Mouse (Mus musculus) CH12.LX (cell line): ENCODE data around the gene AU021092. TPM values are rescaled to one million over a fixed set of nuclear protein-coding genes. Genes with fewer than 3 reads are reported as not detected.

Experiments used
- DNase-seq: peaks from one replicate; pipeline ENCODE4 v3.0.0-alpha.2; 2013; ENCODE audit errors: extremely low read depth
- H3K27ac ChIP-seq: 2 replicates; pipeline ENCODE4 v1.5.1; 2012; ENCODE audit warnings: low read depth, mild to moderate bottlenecking, control low read depth, moderate library complexity; ENCODE audit not compliant: insufficient read depth
- H3K27me3 ChIP-seq: replicated peaks from 2 replicates; pipeline ENCODE3; 2012; ENCODE audit warnings: inconsistent platforms
- H3K36me3 ChIP-seq, 2 experiments: replicated peaks in 1 of 2; 2 replicates each; pipeline versions ENCODE3 to v1.6.1; 2012; ENCODE audit warnings: inconsistent platforms in 1 of 2, low read length in 1 of 2, mild to moderate bottlenecking in 1 of 2, mixed read lengths in 1 of 2, moderate library complexity in 1 of 2; ENCODE audit not compliant: control insufficient read depth in 1 of 2, insufficient read depth in 1 of 2
- H3K4me1 ChIP-seq, 2 experiments: 2 replicates each; pipeline ENCODE4 v1.6.1; 2012; ENCODE audit warnings: inconsistent platforms in 1 of 2, moderate library complexity in 1 of 2; ENCODE audit not compliant: insufficient read depth in 2 of 2, control insufficient read depth in 1 of 2
- H3K4me2 ChIP-seq: 2 replicates; pipeline ENCODE4 v1.6.1; 2012; ENCODE audit warnings: low read depth, mild to moderate bottlenecking, control low read depth; ENCODE audit not compliant: poor library complexity, insufficient read depth, severe bottlenecking
- H3K4me3 ChIP-seq, 3 experiments: fragments of 150-350 bp in 1 of 3; sonication (generic) in 1 of 3; replicated peaks in 1 of 3; 2 replicates each; pipeline versions ENCODE3 to v1.5.1; 2011 to 2012; ENCODE audit warnings: low read depth in 2 of 3, low read length in 2 of 3, mild to moderate bottlenecking in 2 of 3, moderate library complexity in 2 of 3, control low read depth in 1 of 3, improper control_type of control experiment in 1 of 3, inconsistent platforms in 1 of 3, mixed read lengths in 1 of 3; ENCODE audit not compliant: poor library complexity in 1 of 3
- H3K79me2 ChIP-seq: replicated peaks from 2 replicates; pipeline ENCODE4 v1.6.1; 2012; ENCODE audit warnings: mild to moderate bottlenecking, moderate library complexity; ENCODE audit not compliant: control insufficient read depth, poor library complexity, insufficient read depth, severe bottlenecking; ENCODE audit errors: extremely low read depth
- H3K9ac ChIP-seq: 2 replicates; pipeline ENCODE4 v1.6.1; 2012; ENCODE audit warnings: low read depth, mild to moderate bottlenecking, control low read depth, moderate library complexity; ENCODE audit not compliant: insufficient read depth
- H3K9me3 ChIP-seq: replicated peaks from 2 replicates; pipeline ENCODE3; 2012; ENCODE audit warnings: low read length, inconsistent platforms, mixed read lengths
- BHLHE40 ChIP-seq: IDR thresholded peaks from 2 replicates; pipeline ENCODE4 v1.6.1; 2011; ENCODE audit warnings: mild to moderate bottlenecking, low read depth, low read length, improper control_type of control experiment
- CHD2 ChIP-seq: IDR thresholded peaks from 2 replicates; pipeline ENCODE4 v1.6.1; 2011; ENCODE audit warnings: low read length, improper control_type of control experiment
- CTCF ChIP-seq, 2 experiments: IDR thresholded peaks in 1 of 2; conservative IDR thresholded peaks in 1 of 2; 2 replicates each; pipeline ENCODE4 v1.5.1; 2011 to 2012; ENCODE audit warnings: low read depth in 2 of 2, low read length in 2 of 2, improper control_type of control experiment in 1 of 2, inconsistent platforms in 1 of 2, mild to moderate bottlenecking in 1 of 2, moderate library complexity in 1 of 2
- IRF4 ChIP-seq: IDR thresholded peaks from 2 replicates; pipeline ENCODE4 v1.6.1; 2014; ENCODE audit warnings: low read depth, mild to moderate bottlenecking, inconsistent platforms, low read length, improper control_type of control experiment
- MAX ChIP-seq: IDR thresholded peaks from 2 replicates; pipeline ENCODE4 v1.6.1; 2011; ENCODE audit warnings: low read length, improper control_type of control experiment
- MEF2A ChIP-seq: IDR thresholded peaks from 2 replicates; pipeline ENCODE4 v1.6.1; 2014; ENCODE audit warnings: low read depth, mild to moderate bottlenecking, inconsistent platforms, low read length, improper control_type of control experiment, borderline replicate concordance
- POLR2A ChIP-seq: IDR thresholded peaks from 2 replicates; pipeline ENCODE4 v1.6.1; 2011; ENCODE audit warnings: low read depth, mild to moderate bottlenecking, improper control_type of control experiment, low read length
- SMC3 ChIP-seq: IDR thresholded peaks from 2 replicates; pipeline ENCODE4 v1.6.1; 2011; ENCODE audit warnings: low read depth, low read length, improper control_type of control experiment
- UBTF ChIP-seq: IDR thresholded peaks from 2 replicates; pipeline ENCODE4 v1.6.1; 2012; ENCODE audit warnings: low read depth, mild to moderate bottlenecking, inconsistent platforms, low read length, improper control_type of control experiment, moderate library complexity
- ZNF384 ChIP-seq: IDR thresholded peaks from 2 replicates; pipeline ENCODE4 v1.6.1; 2012; ENCODE audit warnings: low read depth, low read length, improper control_type of control experiment, inconsistent platforms
- dilution Hi-C: fragments of 300-500 bp; cut with MboI; formaldehyde crosslinking; loops from 2 replicates; pipeline ENCODE4 v1.14.3; 2020; ENCODE audit warnings: low sequenced_read_pairs; ENCODE audit not compliant: extremely low pct_unique_long_range_greater_than_20kb, extremely low pct_ligation_motif_present
- in situ Hi-C: fragments of 300-500 bp; cut with MboI; formaldehyde crosslinking; loops from 3 replicates; pipeline ENCODE4 v1.14.3; 2019; ENCODE audit warnings: low sequenced_read_pairs, low pct_ligation_motif_present, low pct_unique_long_range_greater_than_20kb, mixed read lengths
- polyA plus RNA-seq: library from polyadenylated mRNA; unstranded; fragments of >175 nt; gene quantifications from 2 replicates; pipeline ENCODE4 v1.2.1, GENCODE M21; 2012; ENCODE audit warnings: low read depth; ENCODE audit not compliant: insufficient read length
- total RNA-seq, 2 experiments: library from RNA; depleted of rRNA; stranded (reverse); fragments of 300-350 nt in 1 of 2; fragments of >200 nt in 1 of 2; gene quantifications; 2 replicates each; pipeline ENCODE4 v1.2.3; 2012 to 2014

The AU021092 gene
- total and polyA plus RNA-seq, 3 experiments = not detected

GRCm38 (mm10) chr16:5164327-5164726, 57.8 kb downstream of the AU021092 start:
- no peaks in the 10 kb centered on the region for H3K79me2 ChIP-seq
- H3K27me3 ChIP-seq = peaks cover 28% of the 10 kb centered on the region
- peak overlapping the region in 2 of 3 experiments; percentile 3 to 31 for H3K4me3 ChIP-seq
- TF ChIP-seq CTCF (conservative IDR thresholded peaks at IDR 0.05 in 1 of 2, IDR thresholded peaks at IDR 0.05 in 1 of 2; ENCODE audit: low read depth in 2 of 2, low read length in 2 of 2) (no peak), POLR2A (no peak), IRF4 (peak; percentile 65; the same call in 1 of the 2 replicates), SMC3 (no peak), BHLHE40 (peak; percentile 98), MAX (0 out of 2 replicates have a peak, but pooled peaks have one; percentile 12), MEF2A (peak; percentile 91), UBTF (no peak), ZNF384 (peak; percentile 40; the same call in 1 of the 2 replicates), CHD2 (no peak)
- peaks cover 5 to 19% of the 10 kb centered on the region in 2 experiments; a peak in 3 of 4 replicates for H3K4me1 ChIP-seq
- dilution Hi-C loops (no loop called here), in situ Hi-C loops (no loop called here)
- H3K9me3 ChIP-seq = no peaks in the 10 kb centered on the region
- peak overlapping the region; percentile 72 for H3K4me2 ChIP-seq
- H3K9ac ChIP-seq = peak overlapping the region; percentile 25; the same call in 1 of the 2 replicates
- H3K36me3 ChIP-seq = no peaks in the 10 kb centered on the region
- DNase-seq = peak; percentile 45
- no peak overlapping the region for H3K27ac ChIP-seq

Other genes starting within 250 kb of the AU021092 start
- not detected in 2 replicates for gene Sept12, start 224.4 kb downstream of the AU021092 start, total RNA-seq (2012; rRNA removed)
- 0.13 TPM in 1 of 2 replicates, not detected in the other for gene Sept12, start 224.4 kb downstream of the AU021092 start, total RNA-seq (2014; rRNA removed)
- gene Sept12, start 224.4 kb downstream of the AU021092 start, polyA plus RNA-seq = not detected in 2 replicates
- gene Smim22, start 215.0 kb downstream of the AU021092 start, total RNA-seq (2012; rRNA removed) = not detected in 2 replicates
- not detected in 2 replicates for gene Smim22, start 215.0 kb downstream of the AU021092 start, total RNA-seq (2014; rRNA removed)
- not detected in 2 replicates for gene Smim22, start 215.0 kb downstream of the AU021092 start, polyA plus RNA-seq
- gene Rogdi, start 208.7 kb downstream of the AU021092 start, total RNA-seq (2012; rRNA removed) = 27.7 and 33.4 TPM in 2 replicates
- 21.5 and 25.1 TPM in 2 replicates for gene Rogdi, start 208.7 kb downstream of the AU021092 start, total RNA-seq (2014; rRNA removed)
- 121 and 130 TPM in 2 replicates for gene Rogdi, start 208.7 kb downstream of the AU021092 start, polyA plus RNA-seq
- gene Glyr1, start 172.4 kb downstream of the AU021092 start, total RNA-seq (2012; rRNA removed) = 90.6 and 103 TPM in 2 replicates
- 130 and 134 TPM in 2 replicates for gene Glyr1, start 172.4 kb downstream of the AU021092 start, total RNA-seq (2014; rRNA removed)
- gene Glyr1, start 172.4 kb downstream of the AU021092 start, polyA plus RNA-seq = 125 and 132 TPM in 2 replicates
- gene Ubn1, start 172.2 kb downstream of the AU021092 start, total RNA-seq (2012; rRNA removed) = 31.0 and 33.2 TPM in 2 replicates
- gene Ubn1, start 172.2 kb downstream of the AU021092 start, total RNA-seq (2014; rRNA removed) = 14.3 and 17.4 TPM in 2 replicates
- gene Ubn1, start 172.2 kb downstream of the AU021092 start, polyA plus RNA-seq = 30.4 and 32.5 TPM in 2 replicates
- 0.25 TPM in 2 replicates for gene Ppl, start 89.9 kb downstream of the AU021092 start, total RNA-seq (2012; rRNA removed)
- gene Ppl, start 89.9 kb downstream of the AU021092 start, total RNA-seq (2014; rRNA removed) = not detected in 2 replicates
- 0.04 and 0.10 TPM in 2 replicates for gene Ppl, start 89.9 kb downstream of the AU021092 start, polyA plus RNA-seq
- 0.13 TPM in 2 replicates for gene Sec14l5, start 75.2 kb downstream of the AU021092 start, total RNA-seq (2012; rRNA removed)
- gene Sec14l5, start 75.2 kb downstream of the AU021092 start, total RNA-seq (2014; rRNA removed) = 0.05 TPM in 1 of 2 replicates, not detected in the other
- gene Sec14l5, start 75.2 kb downstream of the AU021092 start, polyA plus RNA-seq = not detected in 2 replicates
- 50.2 and 65.3 TPM in 2 replicates for gene Nagpa, start 18.3 kb downstream of the AU021092 start, total RNA-seq (2012; rRNA removed)
- gene Nagpa, start 18.3 kb downstream of the AU021092 start, total RNA-seq (2014; rRNA removed) = 39.9 and 41.9 TPM in 2 replicates
- gene Nagpa, start 18.3 kb downstream of the AU021092 start, polyA plus RNA-seq = 79.0 and 80.6 TPM in 2 replicates
- 65.7 and 72.8 TPM in 2 replicates for gene Alg1, start 11.3 kb upstream of the AU021092 start, total RNA-seq (2012; rRNA removed)
- 53.4 and 55.7 TPM in 2 replicates for gene Alg1, start 11.3 kb upstream of the AU021092 start, total RNA-seq (2014; rRNA removed)
- 52.9 and 63.5 TPM in 2 replicates for gene Alg1, start 11.3 kb upstream of the AU021092 start, polyA plus RNA-seq
- gene Eef2kmt, start 33.7 kb upstream of the AU021092 start, total RNA-seq (2012; rRNA removed) = 38.5 and 39.5 TPM in 2 replicates
- gene Eef2kmt, start 33.7 kb upstream of the AU021092 start, total RNA-seq (2014; rRNA removed) = 35.8 and 39.8 TPM in 2 replicates
- 38.3 and 41.6 TPM in 2 replicates for gene Eef2kmt, start 33.7 kb upstream of the AU021092 start, polyA plus RNA-seq